Mouse (Mus musculus) left cerebral cortex, adult 9 months (tissue): ENCODE measurements around the gene Vegfa.

Experiments
- DNase-seq, 2 experiments: peaks; one replicate each; pipeline ENCODE4 v3.0.0; 2022; ENCODE audit warnings: low spot score in 2 of 2

Gene Vegfa

GRCm38 (mm10) chr17:46027066-46027917 is 4.9 kb downstream of the Vegfa start:
- peak; percentile 27 to 44 for DNase-seq

GRCm38 (mm10) chr17:46025927-46026668 is 6.1 kb downstream of the Vegfa start:
- DNase-seq, result no peak

GRCm38 (mm10) chr17:46025207-46025606 is 7.0 kb downstream of the Vegfa start:
- no peak for DNase-seq

DNA sequence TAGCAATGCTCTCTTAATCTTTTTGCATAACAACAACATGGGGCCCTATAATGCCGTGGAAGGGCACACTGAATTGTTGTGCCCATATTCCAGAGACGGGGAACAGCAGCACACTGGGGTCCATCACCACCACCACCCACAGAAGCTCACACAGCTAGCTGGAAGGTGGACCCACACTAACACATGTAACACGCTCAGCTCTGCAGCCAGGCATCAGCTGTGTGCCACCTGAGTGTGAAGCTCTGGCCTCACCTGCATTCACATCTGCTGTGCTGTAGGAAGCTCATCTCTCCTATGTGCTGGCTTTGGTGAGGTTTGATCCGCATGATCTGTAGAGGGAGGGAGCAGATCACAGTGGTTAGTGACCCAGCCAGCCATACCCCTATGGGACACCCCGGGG is 8.0 kb downstream of the Vegfa start:
- DNase-seq, result no peak

DNA sequence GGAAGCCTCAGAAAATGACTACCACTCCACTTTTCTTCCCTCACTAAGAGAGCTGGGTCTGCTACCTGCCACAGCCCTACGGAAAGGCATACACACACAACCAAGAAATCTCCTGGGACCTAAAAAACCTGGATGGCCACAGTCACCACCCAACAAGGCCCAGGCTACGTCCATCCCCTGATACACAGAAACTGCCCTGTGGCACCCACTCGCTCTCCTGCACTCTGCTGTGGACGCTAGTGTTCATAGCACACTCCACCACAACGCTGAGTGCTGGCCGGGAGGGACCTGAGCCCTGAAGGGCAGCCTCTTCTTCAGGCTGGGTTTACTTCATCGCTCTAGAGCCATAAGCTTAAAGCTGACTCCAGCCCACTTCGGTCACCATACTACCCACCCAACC is 8.6 kb downstream of the Vegfa start:
- no peak for DNase-seq

- DNase-seq, result no peak
These were observed 9.2 kb downstream of the Vegfa start for GRCm38 (mm10) chr17:46022934-46023333.

DNA sequence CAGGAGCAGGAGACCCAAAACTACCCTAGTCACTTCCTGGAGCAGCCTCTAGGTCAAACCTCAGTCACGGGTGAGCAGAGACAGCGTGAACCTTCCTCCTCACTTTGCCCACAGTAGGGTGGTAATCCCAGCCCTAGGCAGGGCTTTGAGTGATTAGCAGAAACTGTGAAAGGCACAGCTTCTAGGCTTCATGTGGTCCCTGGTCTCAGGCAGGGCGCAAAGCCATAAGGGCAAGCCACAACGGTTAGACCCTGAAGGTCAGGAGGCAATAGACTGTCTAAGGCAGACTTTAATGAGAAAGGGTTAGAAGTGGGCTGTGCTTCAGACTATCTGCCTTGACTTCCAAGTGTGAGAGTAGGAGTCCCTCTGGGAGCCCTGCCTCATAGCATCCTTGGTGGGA is 9.7 kb downstream of the Vegfa start:
- no peak for DNase-seq

DNA sequence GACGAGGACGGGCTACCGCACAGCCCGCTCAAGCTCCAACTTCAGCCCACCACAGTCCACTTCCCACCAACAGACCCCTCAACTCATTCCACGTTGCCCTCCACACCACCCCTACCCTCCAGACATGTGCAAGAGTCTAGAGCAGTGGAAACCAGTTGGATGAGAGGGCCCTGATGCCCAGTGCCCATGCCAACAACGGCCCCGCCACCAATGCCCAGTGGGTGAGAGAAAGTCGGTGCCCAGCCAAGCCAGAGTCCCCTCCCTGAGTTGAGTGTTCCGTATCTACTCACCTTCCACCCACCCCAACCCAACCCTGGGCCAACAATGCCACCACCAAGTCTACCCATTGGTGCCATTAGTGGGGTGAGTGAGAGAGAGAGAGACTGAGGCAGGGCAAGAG is 10.4 kb downstream of the Vegfa start:
- no peak for DNase-seq

DNA sequence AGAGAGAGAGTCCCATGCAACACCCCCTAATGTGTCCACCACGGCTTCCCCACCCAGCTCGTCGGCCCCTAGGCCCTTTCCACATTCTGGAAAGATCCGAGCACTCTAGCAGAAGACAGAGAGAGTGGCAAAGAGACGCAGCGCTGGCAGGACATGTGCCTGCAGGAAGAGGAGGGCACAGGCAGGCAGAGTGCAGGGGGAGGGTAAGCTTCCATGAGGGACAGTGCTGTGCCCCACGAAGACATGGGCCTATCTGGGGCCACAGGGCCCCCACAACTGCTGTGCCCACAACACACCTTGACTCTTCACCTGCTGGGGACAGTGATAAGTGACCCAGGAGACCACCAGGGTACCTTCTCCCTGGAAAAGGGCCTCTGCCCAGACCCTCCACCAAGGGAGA is 11.0 kb downstream of the Vegfa start:
- no peak for DNase-seq

DNA sequence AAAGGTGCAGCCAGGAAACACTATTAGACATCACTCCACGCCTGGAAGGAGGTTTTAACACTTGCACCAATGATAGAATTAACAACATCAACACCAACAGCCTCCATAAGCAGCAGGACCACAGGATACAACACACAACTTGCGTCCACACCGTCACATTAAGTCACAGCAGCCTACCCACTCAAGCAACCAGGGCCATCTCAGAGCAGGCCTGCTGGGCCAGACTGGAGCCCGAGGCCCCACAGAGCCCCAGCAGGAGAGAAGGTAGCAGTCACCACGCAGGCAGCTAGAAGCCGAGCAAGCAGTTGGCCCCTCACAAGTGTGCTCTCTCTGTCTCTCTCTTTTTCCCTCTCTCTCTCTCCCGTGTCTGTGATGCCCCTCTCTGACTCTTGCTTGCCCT is 11.6 kb downstream of the Vegfa start:
- no peak for DNase-seq

DNA sequence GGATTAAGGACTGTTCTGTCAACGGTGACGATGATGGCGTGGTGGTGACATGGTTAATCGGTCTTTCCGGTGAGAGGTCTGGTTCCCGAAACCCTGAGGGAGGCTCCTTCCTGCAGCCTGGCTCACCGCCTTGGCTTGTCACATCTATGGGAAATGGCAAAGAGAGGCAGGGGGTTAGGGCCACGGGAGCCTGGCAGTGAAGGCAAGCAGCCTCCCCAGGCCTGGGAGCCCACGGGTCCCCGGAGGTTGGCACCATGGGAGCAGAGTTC is 13.5 kb downstream of the Vegfa start:
- DNase-seq, result no peak

DNA sequence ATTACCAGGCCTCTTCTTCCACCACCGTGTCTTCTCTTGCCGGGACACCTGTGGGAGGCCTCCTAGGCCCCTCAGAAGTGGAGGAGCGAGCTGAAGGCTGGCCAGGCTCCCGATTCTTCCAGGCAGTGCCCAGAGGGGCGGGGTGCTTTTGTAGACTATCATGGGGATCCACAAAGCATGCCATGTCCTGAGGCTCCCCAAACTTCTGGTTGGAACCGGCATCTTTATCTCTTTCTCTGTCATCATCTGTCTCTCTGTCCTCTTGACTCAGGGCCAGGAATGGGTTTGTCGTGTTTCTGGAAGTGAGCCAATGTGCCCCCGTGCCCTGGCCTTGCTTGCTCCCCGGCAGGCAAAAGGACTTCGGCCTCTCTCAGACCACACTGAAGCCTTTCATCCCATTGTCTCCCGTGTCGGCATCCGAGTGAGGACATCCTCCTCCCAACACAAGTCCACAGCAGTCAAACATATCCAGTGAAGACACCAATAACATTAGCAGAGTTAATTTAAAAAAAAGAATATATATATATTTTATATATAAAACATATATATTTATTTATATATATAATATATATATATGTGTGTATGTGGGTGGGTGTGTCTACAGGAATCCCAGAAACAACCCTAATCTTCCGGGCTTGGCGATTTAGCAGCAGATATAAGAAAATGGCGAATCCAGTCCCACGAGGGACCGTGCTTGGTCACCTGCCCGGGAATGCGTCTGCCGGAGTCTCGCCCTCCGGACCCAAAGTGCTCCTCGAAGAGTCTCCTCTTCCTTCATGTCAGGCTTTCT is 14.0 kb downstream of the Vegfa start:
- DNase-seq, result no peak

- no peak for DNase-seq
These were observed 15.6 kb downstream of the Vegfa start for GRCm38 (mm10) chr17:46016617-46017016.

DNA sequence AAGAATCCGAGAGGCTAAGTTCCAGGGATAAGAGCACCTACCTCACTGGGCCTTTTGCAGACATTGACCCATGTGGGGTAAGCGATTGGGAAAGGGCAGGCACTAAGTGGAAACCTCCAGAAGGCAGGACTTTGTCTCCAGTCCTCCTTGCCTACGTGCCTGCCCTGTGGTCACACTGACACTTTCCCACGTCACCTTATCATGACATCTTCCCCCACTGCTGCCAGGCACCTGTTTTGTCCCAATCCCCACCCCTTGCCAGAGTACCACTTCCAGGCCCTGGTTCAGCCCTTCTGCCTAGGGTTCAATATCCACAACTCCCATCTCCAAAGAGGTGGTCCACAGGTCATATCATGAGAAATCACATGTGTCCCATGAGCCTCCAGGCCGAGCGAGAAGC is 16.2 kb downstream of the Vegfa start:
- no peak for DNase-seq

DNA sequence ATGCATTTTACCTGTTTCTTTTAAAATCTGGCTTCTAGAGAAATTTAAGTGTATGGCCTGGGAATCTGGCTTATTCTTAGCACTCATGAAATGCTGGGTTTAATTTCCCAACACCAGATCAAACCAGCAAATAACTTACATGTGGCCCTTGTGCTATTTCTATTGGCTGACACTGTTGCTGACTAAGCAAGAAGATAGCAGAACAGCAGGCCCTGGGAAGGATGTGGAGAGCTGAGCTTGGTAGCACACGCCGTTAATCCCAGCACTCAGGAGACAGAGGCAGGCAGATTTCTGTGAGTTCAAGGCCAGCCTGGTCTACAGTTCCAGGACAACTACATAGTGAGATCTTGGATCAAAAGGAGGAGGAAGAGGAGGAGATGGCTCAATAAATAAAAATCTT is 17.2 kb downstream of the Vegfa start:
- DNase-seq, result no peak

GRCm38 (mm10) chr17:46013549-46013948 is 18.6 kb downstream of the Vegfa start:
- no peak for DNase-seq

DNA sequence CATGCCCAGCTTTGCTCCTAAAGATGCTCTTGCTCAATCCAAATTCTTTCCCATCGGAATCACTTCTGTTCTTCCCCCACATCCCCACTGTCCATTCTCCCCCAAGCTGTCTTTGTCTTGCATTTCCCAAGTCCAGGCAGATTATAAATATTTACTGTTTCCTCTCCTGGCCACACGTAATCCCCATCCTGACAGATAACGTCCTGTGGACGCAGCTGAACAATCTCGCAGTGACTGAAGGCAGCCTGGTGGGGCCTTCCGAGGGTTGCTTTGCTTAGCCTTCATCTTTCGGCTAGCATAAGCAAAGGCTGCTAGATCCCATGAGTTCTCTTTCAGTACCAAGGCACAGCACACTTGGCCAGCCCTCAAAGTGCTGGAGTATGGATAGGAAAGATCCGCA is 20.0 kb downstream of the Vegfa start:
- no peak for DNase-seq

DNA sequence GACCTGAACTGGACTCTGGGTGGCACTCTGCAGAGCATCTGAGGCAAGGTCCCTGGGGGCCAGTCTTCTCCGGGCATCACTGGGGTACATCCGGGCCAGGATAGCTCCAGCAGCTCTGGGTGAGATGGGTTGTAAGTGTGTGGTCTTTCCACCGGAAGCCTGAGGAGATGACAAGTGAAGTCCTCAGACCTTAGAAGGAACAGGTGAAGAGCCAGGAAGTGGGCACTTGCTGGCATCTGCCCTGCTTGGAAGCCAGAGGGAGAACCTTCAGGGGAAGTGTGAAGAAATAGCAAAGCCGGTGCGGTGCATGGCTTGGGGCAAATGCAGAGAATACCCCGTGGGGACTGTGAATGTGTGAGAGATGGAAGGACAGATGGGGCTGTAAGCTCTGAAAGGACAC is 21.7 kb downstream of the Vegfa start:
- no peak for DNase-seq

- no peak for DNase-seq
These were observed 23.0 kb downstream of the Vegfa start for GRCm38 (mm10) chr17:46009182-46009581.

GRCm38 (mm10) chr17:46005458-46005857 is 26.7 kb downstream of the Vegfa start:
- DNase-seq, result no peak

- no peak for DNase-seq
These were observed 27.7 kb downstream of the Vegfa start for GRCm38 (mm10) chr17:46004482-46004881.

DNA sequence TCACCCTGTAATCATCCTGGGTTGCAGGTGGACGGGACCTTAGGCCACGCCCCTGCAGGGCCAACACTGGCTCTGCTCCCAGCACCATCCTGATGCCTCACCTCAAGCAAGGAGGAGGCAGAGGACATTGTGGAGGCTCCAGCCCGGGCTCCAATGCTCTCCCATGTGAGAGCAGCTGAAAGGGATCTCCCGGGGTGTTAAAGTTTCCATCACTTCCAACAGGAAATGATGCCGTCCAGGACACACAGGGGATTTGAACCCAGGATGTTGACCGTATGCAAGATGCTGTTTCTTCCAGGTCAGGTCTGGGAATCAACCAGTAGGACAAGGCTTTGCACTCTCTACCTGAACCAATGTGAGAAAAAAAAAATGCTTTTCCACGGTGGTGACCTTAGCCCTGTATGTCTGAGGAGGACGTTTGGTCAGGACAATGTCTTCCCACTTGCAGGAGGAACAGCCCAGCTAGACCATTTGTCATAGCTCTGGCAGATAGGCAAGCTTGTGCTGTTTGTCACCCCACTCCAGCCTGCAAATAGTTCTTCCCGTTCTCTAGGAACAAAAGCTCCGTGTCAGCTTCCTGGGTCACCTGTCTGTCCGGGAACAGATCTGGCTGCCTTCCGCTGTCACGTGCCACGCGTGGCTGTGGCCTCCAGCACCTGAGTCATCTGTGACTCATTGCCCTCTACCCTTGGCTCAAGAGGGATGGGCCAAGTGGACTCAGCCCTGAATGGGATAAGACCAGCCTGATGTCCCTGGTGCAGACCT is 28.3 kb downstream of the Vegfa start:
- DNase-seq, result no peak
